Mouse (Mus musculus) telencephalon, adult 2 months (tissue): ENCODE measurements around the gene Hcfc2.

Experiments
- DNase-seq: peaks from one replicate; pipeline ENCODE4 v3.0.0-alpha.2; 2011; ENCODE audit warnings: low read depth, low spot score

Hcfc2 gene

GRCm38 (mm10) chr10:82771595-82772170 is 75.7 kb downstream of the Hcfc2 start:
- no peak for DNase-seq

DNA sequence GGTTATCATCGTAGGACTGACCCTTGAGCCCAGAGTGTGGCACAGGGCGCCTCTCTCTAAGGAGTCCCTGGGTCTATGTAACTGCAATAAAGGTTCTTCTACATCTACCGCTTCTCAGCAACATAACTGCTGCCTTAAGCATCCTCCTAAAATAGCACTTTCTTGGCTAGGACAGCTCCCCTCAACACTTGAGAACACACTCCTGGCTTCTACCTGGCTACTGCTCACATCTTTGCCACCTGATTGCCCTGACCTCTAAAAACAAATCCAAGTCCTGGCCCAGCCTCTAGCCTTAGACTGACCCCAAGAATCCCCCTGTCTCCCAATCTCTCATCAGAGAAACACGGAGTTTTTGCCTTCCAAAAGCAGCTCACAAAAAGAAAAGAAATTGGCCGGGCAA is 78.9 kb downstream of the Hcfc2 start:
- no peak for DNase-seq

GRCm38 (mm10) chr10:82777075-82777474 is 81.1 kb downstream of the Hcfc2 start:
- DNase-seq = no peak

GRCm38 (mm10) chr10:82777886-82778285 is 81.9 kb downstream of the Hcfc2 start:
- no peak for DNase-seq

DNA sequence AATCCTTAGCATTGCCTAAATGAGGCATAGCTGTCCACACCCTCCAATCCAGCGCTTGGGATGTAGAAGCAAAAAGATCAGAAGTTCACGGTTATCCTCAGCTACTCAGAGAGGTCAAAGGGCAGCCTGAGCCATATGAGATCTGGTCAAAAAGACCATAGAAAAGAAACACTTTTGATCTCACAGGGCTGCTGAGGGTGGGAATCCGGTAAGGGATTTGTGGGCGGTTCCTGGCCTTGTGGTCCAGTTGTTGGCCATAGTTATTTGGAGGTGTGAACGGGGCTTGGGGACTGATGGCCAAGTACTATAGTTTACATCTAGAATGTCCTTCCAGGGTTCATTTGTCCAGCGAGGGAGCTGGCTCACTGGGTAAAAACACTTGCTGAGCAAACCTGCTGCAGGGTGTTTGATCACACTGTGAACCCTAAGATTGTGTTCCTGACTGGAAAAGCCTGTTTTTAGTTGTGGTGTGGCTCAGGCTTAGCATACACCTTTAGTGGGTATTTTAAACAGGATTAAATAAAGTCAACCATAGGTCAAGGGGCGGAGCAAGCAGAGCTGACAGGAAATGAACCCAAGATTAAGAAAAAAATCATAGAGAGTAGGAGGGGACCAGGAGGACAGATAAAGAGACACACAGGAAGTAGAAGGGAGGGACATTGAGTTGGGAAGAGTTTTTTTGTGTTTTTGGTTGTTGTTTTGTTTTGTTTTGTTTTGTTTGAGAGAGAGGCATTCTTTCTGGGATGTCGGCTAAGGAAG is 83.0 kb downstream of the Hcfc2 start:
- no peak for DNase-seq

GRCm38 (mm10) chr10:82779831-82780230 is 83.9 kb downstream of the Hcfc2 start:
- DNase-seq = no peak

DNA sequence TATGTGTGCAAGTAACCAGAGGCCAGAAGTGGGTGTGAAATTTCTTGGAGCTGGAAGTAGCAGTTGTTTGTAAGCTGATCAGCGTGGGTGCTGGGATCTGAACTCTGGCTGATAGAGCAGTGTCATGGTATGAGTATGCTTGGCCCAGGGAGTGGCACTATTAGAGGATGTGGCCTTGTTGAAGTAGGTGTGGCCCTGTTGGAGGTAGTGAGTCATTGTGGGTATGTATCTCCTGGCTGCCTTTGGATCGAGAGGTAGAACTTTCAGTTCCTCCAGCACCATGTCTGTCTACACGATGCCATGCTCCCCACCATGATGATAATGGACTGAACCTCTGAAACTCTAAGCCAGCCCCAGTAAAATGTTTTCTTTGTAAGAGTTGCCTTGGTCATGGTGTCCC is 84.4 kb downstream of the Hcfc2 start:
- DNase-seq = no peak

- no peak for DNase-seq
Observed at GRCm38 (mm10) chr10:82780816-82781215, 84.9 kb downstream of the Hcfc2 start.

DNA sequence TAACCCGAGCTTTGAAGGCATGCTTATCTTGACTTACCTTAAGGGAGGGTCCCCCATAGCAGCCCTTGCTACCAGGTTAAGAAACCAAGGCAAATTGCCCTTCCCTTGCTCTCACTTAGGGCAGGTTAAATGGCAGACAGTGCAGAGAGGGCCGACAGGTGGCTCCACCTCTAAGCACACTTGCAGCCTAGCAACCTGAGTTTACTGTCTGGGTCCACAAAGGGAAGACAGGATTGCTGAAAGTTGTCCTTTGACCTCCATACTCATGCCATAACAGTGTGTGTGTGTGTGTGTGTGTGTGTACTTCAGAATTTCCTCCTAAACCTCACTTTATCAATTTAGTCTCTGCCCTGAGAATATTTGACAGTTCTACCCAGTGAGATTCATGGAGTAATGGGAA is 86.5 kb downstream of the Hcfc2 start:
- no peak for DNase-seq

GRCm38 (mm10) chr10:82789181-82789580 is 93.2 kb downstream of the Hcfc2 start:
- no peak for DNase-seq

GRCm38 (mm10) chr10:82790504-82790903 is 94.5 kb downstream of the Hcfc2 start:
- no peak for DNase-seq

GRCm38 (mm10) chr10:82791713-82792112 is 95.8 kb downstream of the Hcfc2 start:
- DNase-seq = no peak
